Mouse (Mus musculus) lung, postnatal 14 days (tissue): Measurements from ENCODE around the gene Zmym4.
A peak's percentile ranks its signal among the peaks of the same experiment; 100 is the strongest.

Experiments
- DNase-seq: peaks from one replicate; pipeline ENCODE4 v3.0.0; 2021

Zmym4 gene

DNA sequence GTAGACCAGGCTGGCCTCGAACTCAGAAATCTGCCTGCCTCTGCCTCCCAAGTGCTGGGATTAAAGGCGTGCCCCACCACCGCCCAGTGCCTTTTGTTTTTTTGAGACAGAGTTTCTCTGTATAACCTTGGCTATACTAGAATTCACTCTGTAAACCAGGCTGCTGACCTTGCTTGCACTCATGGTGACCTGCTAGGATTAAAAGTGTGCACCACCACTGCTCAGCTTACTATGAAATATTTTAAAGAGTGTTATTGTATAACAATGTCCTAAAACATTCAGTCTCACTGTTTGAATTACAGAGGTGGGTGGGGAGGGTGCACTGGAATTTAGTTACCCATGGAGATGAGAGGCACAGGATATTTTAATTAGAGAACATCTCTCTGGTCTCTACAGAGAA is 25.1 kb downstream of the Zmym4 start:
- no peak for DNase-seq

DNA sequence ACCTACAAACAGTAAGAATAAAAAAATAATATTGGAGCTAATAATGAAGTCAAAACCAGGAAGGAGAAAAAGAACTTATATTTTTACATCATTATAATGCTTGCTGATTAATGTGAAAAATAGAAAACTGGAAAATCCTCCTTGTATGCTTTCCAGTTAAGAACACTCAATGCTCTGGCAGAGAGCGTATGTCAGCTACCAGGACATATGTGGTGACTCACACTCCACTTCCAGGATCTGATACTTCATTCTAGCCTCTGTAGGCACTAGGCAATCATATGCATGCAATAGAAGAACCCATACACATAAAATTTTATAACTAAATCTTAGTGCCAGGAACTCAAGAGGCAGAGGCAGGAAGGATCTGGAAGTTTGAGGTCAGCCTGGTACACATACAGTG is 40.2 kb downstream of the Zmym4 start:
- DNase-seq, result no peak

DNA sequence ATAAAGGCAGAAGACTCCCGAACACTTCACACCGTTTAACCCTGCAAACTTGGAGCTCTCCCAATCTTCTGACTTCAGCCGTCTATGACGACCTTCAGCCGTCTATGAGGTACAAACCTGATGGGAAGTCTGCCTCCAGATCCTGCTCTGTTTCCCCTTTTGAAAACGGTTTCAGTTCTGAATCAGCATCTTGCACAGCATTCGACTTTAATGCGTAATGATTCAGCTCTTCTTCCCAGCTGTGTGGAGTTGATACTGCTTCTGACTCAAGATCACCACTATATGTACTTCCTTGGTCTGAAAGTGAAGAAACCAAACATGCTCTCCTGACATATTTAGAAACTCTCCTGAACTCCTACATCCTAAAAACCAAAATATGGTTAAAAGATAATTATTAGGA is 78.1 kb downstream of the Zmym4 start:
- no peak for DNase-seq

DNA sequence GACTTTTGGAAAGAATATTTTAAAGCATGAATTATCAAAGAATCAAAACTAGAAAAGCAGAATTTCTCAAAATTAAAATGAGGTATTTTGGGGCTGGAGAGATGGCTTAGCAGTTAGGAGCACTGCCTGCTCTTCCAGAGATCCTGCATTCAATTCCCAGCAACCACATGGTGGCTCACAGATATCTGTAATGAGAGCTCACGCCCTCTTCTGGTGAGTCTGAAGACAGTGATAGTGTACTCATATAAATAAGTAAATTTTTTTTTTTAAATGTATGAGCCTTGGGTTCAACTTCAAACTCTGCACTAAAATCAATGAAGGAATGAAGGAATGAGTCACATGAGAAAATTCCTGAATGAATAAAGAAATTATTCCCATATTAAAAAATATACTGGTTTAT is 82.0 kb downstream of the Zmym4 start:
- no peak for DNase-seq

DNA sequence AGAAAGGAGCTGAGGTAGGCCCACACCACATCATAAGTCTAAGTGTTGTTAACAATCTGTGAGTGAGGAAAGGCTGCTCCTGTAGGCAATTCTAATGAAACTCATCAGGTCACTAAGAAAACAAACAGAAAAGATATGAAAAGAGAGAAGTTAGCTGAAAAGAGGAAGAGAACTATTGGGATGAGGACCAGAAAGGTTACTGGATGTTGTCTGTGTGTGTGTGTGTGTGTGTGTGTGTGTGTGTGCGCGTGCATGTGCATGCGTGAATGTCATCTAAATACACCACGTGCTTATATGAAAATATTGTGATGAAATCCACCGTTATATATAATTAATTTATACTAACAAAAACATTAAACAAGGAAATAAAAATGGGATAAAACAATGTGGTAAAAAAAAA is 84.3 kb downstream of the Zmym4 start:
- no peak for DNase-seq

DNA sequence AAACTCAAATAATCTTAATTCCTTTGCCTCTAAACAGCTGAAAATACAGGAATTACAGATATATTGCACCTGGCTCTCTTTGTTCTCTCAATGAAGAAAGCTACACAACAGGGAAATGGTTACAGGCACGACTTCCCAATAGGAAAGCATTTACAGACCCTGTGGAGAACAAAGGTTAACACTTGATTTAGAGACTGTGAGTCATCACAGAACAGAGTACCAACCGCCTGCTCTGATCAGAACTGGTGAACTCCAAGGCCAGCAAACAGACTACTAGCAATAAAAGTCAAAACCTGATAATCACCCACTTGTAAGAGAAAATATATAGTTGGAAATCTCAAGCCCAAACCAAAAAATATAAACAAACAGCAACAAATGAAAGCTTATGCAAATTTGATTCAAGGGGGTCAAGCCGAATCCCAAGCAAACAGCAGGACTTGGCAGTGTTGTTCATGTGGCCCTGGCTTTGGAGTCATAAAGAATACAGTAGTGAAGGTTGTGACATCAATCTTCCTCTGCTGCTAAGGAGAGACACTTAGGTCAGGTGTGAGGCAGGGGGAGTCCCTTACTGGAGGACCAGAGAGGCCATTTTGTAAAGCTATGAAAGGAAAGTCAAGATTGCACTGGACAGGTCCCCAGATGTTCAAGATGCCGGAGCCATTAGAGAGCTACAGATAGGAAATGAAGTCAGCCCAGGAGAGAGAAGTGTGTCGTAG is 88.2 kb downstream of the Zmym4 start:
- no peak for DNase-seq

DNA sequence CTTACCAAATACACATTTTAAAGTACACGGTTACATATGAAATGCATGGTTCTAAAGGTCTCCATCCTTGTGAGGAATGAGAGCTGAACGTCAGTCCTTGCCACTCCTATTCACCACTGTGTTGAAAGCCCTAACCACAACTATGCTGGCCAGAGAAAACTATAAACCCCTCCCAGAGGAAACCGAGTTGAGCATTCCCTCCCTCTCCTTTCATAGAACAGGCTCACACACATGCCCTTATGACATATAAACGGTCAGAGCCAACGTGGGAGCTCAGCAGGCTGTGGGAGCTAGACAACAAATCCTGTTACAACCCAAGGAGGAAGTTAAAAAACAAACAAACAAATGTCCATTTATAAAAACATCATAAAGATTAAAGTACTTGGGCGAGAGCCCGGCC is 95.2 kb downstream of the Zmym4 start:
- DNase-seq, result no peak

DNA sequence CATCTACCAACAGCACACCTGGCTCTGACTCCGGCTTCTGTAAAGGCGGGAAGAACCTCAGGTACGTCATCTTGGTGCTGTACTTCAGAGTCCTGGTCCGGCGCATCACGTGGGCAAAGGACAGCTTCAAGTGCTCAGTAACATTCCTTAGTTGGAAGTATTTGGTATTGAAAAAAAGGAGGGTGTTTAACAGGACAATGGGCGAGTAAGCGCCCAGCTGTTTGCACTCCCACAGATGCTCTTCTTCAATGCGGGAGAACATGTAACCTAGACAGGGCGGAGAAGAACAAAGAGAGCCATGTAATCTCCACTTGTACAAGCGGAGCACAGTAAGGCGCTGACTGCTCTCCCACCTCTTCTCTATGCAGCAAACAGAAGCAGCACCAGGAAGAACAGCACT is 99.2 kb downstream of the Zmym4 start:
- DNase-seq, result no peak

DNA sequence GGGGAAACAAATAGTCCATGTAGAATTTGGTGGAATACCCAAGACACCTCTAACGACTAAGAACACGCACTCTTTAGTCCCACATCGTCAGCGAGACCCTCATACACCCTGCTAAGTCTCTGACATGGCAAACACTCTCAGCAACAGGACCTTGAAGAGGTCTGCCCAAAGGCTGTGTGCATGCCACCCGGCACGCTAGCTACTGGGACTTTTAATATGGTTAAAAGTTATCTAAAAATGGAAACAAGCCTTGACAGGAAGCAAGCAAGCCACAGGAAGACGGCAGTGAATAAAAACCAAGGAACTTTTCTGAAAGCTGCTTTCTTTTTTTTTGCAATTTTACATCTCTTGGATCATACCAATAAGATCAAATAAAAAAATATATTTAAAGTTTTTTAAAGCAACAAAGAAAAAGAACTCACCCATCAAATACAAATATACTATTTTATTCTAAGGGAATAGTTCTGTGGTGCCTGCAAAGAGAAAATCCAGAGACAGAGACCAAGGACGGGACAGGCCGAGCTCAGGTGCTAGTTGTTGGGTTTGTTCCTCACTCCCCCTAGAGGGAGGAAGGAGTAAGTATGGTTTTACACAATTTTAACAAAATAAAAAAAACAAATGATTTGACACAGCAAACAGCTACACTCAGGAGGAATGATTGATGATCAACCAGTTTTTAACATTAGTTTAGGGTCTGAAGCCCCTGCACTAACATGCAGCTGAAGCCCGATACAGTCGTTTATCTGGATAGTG is 106.2 kb downstream of the Zmym4 start:
- DNase-seq, result no peak

DNA sequence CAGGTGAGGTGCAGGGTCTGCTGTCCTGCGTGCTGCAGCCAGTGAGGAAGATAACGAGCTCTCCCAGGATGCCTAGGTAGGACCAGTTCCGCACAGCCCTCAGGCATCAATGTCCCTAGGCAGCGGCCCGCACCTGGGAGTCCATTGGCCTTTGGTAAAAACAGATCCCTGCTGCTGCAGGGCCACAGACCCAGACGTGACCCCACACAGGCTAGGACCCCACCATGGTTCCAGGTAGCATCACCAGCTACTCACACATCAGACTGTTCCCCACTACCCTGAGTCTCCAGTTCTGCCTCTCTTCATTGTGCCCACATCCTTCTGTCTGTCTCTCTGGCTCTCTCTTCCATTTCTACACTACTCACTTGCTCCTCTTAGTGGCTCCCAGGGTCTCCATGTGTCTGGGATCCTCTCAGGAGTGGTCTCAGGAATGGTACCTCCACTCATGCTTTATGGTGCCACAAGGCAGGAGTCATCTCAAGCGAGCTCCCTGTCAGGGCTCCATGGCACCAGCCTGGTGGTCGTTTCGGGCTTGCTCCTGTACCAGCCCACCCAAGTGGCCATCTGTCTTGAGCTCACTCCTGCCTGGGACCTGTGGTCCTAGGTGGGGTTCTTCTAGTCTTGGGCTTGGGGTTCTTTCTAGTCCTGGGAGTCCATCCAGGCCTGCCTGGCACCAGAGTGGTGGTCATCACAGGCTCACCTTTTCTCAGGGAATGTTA is 107.5 kb downstream of the Zmym4 start:
- DNase-seq, result no peak

DNA sequence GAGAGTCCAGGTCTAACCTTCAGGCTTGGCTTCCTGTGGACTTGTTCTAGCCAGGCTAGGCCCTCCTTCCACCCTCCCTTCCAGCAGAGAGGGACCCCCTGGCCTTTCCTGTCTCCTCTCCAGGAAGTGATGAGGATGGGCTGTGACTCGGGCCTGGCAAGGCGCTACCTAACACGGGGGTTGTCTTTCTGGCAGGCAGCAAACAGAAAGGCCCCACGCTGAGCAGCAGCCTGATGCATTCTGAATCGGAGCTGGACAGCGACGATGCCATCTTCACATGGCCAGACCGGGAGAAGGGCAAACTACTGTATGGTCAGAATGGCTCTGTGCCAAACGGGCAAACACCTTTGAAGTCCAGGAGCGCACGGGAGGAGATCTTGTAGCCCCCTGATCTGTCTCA is 115.0 kb downstream of the Zmym4 start:
- DNase-seq, result no peak

DNA sequence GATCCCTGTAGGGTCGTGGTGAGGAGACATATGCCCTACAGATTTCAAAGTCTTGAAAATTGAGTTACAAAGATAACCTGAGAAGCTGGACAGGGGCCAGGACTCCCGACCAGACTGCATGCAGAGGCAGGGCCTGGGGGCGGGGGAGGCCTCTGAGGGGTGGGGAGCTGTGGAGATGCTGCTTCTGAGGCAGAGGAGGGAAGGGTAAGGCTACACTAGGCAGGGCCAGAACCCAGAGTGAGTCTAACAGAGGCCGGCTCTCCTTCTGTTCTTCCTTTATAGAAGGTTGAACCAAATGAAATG is 117.2 kb downstream of the Zmym4 start:
- no peak for DNase-seq

DNA sequence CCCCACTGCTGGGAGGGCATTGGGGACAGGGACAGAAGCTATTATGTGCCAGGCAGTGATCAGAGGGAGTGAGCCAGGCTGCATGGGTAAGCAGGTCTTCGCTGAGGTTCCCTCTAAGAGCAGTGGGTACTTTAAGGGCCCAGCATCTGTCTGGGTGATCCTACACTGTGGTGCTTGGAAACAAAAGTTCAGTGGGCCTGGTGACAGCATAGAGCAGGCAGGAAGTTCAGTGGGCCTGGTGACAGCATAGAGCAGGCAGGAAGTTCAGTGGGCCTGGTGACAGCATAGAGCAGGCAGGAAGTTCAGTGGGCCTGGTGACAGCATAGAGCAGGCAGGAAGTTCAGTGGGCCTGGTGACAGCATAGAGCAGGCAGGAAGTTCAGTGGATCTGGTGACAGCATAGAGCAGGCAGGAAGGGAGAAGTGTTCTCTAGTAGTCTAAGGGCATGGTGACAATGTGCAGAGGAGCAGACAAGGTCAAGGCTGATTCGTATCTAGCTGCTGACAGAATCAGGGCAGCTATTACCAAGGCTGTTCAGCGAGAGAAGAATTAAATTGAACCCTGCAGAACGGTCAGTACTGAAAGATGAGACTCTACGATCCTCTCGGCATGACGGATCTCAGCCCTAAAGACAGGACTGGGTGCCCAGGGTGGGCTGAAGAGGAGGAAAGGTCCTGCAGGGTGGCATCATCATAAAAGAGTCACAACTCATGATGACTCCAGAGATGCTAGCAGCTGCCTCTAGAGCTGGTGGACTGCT is 117.7 kb downstream of the Zmym4 start:
- DNase-seq, result no peak

DNA sequence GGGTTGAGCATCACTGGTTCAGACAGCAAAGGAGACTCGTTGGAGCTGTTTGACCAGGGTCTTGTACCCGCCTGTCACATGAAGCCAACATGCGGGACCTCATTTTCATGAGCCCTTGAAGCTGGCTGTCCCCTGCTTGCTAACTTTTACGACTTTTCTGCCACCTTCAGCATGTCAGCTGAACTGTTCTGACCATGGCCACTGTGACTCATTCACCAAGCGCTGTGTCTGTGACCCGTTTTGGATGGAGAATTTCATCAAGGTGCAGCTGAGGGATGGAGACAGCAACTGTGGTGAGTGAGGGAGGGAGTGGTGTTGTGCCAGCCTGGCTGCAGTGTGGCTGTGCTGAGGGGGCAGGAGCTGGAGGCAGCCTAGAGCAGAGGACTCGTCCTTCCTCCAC is 121.0 kb downstream of the Zmym4 start:
- DNase-seq, result no peak

DNA sequence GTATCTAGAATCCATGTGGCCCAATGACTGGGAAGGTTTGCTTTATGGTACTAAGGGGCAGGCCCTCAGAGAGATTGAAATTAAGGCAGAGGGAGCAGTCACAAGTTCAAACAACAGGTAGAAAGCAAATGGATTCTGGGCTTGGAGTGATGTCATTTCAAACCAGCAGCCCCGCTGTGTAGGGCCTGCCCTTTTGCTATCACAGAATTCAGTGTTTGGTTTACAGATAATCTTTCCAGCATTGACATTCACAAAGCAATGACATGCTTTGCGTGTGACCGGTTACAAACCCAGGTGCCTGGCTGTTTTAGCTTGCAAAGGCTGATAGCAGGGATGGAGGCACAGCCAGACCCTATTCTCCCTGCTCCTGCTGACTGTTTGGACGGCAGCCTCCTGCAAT is 122.3 kb downstream of the Zmym4 start:
- DNase-seq, result no peak

DNA sequence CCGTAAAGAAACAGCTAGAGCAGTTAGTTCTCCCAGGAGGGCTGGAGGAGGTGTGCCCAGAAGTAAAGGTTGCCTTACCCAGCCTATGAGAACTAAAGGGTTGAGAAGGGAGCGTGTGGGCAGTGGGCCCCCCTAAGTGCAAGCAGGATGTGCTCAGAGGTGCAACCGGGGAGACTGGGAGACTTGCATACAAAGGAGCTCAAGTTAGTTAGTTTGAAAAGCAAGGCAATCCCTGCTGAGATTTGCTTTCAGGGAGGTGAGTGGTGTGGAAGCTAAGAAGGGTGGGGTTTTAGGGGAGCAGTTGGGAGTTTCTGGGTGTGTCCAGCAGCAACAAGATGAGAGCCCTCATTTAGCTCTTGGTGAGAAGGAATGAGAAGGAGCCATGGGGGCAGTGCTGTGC is 125.0 kb downstream of the Zmym4 start:
- DNase-seq, result no peak

DNA sequence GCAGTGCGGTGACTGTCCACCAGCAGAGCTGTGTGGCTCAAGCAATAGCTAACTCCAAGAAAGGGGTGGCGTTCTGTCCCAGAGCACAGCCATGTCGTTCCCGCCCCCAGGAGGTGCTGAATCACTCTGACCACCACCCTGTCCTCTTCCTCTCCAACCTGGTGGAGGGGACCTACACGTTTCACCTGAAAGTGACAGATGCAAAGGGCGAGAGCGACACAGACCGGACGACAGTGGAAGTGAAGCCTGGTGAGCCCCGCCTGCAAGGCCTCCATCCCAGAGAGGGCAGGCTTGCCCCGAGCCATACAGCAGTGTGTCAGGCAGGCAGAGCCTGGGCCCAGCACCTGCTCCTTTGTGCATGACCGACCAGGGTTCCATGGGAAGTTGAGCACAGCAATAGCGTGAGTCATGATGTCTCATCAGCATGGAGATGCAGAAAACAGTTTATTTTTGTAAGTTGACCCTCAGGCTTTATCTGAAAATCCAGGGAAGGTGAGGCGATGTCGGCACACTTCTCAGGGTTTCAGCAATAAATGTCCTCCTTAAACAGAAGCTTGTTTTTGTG is 126.9 kb downstream of the Zmym4 start:
- DNase-seq, result no peak

DNA sequence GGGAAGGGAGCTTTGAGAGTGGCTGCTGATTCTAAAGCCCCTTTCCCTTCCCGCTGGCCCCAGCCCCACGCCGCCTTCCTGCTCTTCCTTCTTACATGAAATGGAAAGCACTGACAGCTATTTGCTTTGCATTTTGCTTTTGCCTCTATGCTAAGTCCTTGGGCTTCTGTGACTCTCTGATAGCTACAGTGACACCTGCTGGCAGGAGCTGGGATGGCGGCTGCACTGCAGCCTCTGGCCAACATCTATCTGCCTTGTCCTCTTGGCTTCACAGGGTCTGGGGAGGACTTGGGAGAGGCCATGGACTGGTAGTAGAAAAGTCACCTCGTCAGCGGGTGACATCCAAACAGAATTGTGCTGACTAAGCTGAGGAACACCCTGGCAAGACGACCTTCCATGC is 128.1 kb downstream of the Zmym4 start:
- peak; percentile 89 for DNase-seq

DNA sequence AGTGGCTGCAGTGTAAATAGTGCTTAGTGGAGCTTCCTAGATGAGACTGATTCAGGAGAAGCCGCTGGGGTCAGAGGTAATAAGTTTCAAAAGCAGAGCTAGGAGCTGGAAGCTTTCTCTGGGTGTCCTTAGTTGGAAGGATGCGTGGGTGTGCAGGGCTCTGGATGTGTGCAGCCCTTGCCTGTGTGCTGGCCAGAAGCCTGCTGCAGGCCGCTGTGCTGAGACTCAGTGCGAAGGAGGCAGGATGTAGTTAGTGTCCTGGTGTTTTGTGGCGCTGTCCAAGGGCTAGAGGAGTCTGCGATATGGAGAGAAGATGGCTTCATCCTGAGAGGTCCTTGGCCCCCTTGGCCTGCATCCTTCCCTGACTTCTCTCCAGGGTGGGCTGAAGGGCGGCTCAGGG is 129.1 kb downstream of the Zmym4 start:
- DNase-seq, result no peak

DNA sequence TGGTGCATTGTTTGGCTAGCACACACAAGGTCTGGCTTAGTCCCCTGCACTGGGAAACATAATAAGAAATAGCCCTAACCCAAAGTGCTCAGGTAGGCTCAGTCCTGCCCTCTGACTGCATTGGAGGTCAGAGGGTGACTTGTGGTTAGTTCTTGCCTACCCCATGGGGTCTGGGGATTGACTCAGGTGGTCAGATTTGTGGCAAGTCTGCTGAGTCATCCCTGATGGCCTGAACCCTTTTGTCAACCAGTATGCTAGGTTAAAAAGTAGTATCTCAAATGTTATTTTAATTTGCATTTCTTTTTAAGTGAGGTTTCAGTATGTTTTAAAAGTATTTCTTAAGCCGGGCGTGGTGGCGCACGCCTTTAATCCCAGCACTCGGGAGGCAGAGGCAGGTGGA is 136.8 kb downstream of the Zmym4 start:
- DNase-seq, result no peak

DNA sequence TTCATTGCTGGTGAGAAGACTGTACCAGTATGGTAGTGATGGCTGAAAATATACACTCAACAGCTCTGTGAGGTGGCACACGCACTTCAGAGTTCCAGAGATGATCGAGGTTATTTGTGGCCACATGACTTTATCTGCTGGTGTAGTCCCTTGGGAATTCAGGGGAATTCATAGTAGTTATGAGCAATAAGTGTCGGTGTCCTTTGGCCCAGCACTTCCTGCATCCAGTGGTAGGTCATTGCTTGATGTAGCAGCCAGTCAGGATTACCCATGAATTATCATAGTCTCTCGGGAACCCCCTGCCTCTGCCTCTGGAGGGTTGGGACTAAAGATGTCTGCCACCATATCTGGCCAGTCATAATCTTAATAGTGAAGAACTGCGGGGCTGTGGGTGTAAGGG is 144.0 kb downstream of the Zmym4 start:
- DNase-seq, result no peak

DNA sequence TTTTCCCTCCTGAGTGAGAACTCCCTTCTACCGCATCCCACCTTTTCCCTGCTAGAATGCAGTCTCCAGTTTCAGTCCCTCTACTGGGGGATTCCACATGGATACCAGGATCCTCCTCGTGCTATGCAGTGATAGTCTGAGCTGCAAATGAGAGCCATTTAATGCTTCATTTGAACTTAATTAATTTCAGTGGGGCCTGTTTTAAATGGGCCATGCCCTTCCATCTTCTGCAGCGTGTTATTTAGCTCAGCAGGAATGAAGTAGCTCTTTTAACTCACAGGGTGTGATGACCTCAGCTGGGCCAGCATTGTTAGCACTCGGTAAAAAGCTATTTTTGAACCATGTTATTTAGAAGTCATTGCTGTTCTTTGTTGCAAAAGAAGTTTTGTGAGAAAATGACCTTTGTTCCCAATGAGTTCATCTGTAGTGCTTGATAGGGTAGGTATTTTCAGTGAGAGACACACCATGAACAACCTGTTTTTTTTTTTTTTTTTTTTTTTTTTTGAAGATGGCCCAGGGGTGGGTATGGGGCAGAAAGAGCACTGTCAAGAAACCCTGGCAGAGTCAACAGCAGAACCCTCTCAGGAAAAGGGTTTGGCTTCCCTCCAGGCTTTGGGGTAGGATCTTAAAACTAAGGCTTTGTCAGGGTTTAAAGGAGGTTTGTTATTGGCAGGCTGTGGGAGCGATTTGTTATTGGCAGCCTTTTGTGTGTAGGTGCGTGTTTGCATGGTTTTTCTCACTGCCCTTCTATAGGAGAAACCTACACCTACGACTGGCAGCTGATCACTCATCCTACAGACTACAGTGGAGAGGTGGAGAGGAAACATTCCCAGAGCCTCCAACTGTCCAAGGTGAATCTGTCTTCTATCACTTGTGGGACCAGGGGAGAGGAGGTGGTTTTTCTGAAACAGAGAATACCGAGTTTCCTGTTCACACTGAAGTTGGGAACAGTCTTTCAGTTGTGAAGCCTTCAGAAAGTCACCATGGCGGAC is 144.7 kb downstream of the Zmym4 start:
- DNase-seq, result no peak
